ENCODE assay signal across 9 mouse cellular contexts in the genomic region with DNA sequence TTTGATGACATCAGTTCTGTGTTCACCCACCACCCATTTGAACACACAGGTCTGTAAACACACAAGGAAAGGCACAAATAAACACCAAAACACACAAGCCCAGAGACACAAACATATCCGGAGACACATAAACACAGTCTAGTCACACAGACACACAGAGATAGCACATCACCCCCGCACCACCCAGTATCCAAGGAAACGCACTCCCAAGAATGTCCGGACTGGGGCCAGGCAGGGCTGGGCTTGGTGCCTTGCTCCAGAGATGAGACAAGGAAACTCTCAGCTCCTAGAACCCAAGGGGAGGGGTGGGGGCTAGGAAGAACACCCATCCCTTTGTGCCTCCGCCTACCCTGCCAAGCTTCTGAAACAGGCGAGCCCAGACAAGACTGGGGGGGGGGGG. TPM values are rescaled to one million over a fixed set of nuclear protein-coding genes. Genes with fewer than 3 reads are reported as not detected.
DNase-seq lines count a peak whose midpoint lies in the region; ATAC-seq and TF ChIP-seq lines count a peak whose summit lies in the region.
"Had no signal": no experiment of that assay in that cellular context is flagged by ENCODE, and none has a peak within 500 bp of the region (broad histone marks: within the 10 kb centered on the region; RNA-seq: fewer than 3 reads in every experiment).

No protein-coding gene starts in this region.

- no peaks in the 10 kb centered on the region for H3K9me3 ChIP-seq in embryonic facial prominence, embryonic 14.5 days (ENCODE audit: control insufficient read depth, low read length)
- H3K9me3 ChIP-seq in heart, embryonic 15.5 days (replicated peaks), result no peaks in the 10 kb centered on the region

- no peak for TF ChIP-seq CTCF in left cerebral cortex, adult 2 months (IDR thresholded peaks at IDR 0.05)

- H3K4me1 ChIP-seq in embryonic facial prominence, embryonic 14.5 days (ENCODE audit: control insufficient read depth, insufficient read depth, low read length), result peaks cover 42% of the 10 kb centered on the region
- peaks cover 70% of the 10 kb centered on the region for H3K4me1 ChIP-seq in heart, embryonic 15.5 days (replicated peaks)

- no peaks in the 10 kb centered on the region for H3K27me3 ChIP-seq in embryonic facial prominence, embryonic 14.5 days (replicated peaks; ENCODE audit: control insufficient read depth, insufficient read depth, low read length)
- H3K27me3 ChIP-seq in heart, embryonic 15.5 days, result no peaks in the 10 kb centered on the region

- no peak overlapping the region for H3K4me3 ChIP-seq in left cerebral cortex, adult 2 months
- no peak overlapping the region for H3K4me3 ChIP-seq in embryonic facial prominence, embryonic 14.5 days (ENCODE audit: low read depth, low read length)
- no peak overlapping the region for H3K4me3 ChIP-seq in heart, embryonic 15.5 days

- WGBS in embryonic facial prominence, embryonic 14.5 days, result 51% methylated on average over 6 of the region's 6 CpGs
- WGBS in heart, embryonic 15.5 days, result 55% methylated on average over 6 of the region's 6 CpGs

- H3K36me3 ChIP-seq in embryonic facial prominence, embryonic 14.5 days (ENCODE audit: control insufficient read depth, insufficient read depth, low read length), result peaks cover 16% of the 10 kb centered on the region
- no peaks in the 10 kb centered on the region for H3K36me3 ChIP-seq in heart, embryonic 15.5 days

- no peak for ATAC-seq in embryonic facial prominence, embryonic 14.5 days (ENCODE audit: low read depth)
- ATAC-seq in heart, embryonic 15.5 days (replicated peaks; ENCODE audit: insufficient number of reproducible peaks, insufficient read depth, low FRiP score, low read depth), result no peak
- no peak for ATAC-seq in monocyte, adult 5-6 weeks (replicated peaks; ENCODE audit: insufficient number of reproducible peaks, low FRiP score, low TSS enrichment, poor library complexity, severe bottlenecking)

- no peak for DNase-seq in left cerebral cortex, adult 2 months (ENCODE audit: extremely low spot score in 1 of 2, low spot score in 2 of 2)
- no peak for DNase-seq in left cerebral cortex, adult 11 months (ENCODE audit: low spot score)
- peak; percentile 62 for DNase-seq in embryonic facial prominence, embryonic 14.5 days (ENCODE audit: low spot score)
- DNase-seq in left cerebral cortex, postnatal 4 days, result peak; percentile 63
- peak; percentile 76 to 82 for DNase-seq in right cerebral cortex, postnatal 10 days (ENCODE audit: low spot score in 2 of 2)

- peak overlapping the region; percentile 3 for H3K27ac ChIP-seq in left cerebral cortex, adult 2 months
- H3K27ac ChIP-seq in embryonic facial prominence, embryonic 14.5 days (replicated peaks; ENCODE audit: low read depth, low read length), result peak overlapping the region; percentile 84
- peak overlapping the region; percentile 59 for H3K27ac ChIP-seq in heart, embryonic 15.5 days

- no peak overlapping the region for H3K4me2 ChIP-seq in embryonic facial prominence, embryonic 14.5 days (ENCODE audit: low read depth, low read length)
- H3K4me2 ChIP-seq in heart, embryonic 15.5 days, result no peak overlapping the region

- intact Hi-C loops in left cerebral cortex, adult 2 months (cut with DNase I), result no loop called here
- intact Hi-C loops in left cerebral cortex, postnatal 4 days (cut with DNase I), result no loop called here

- H3K9ac ChIP-seq in embryonic facial prominence, embryonic 14.5 days (ENCODE audit: low read depth, low read length), result no peak overlapping the region
- no peak overlapping the region for H3K9ac ChIP-seq in heart, embryonic 15.5 days

RNA-seq across cellular contexts. Expression of gene Phldb1, which starts 10.8 kb away (rescaled TPM):
- total RNA-seq in left cerebral cortex, adult 2 months (2021), result 10 to 100 TPM; 62.0 to 75.6 TPM
- polyA plus RNA-seq in embryonic facial prominence, embryonic 14.5 days (2014; fragmentation: Nextera tagmentation; extraction: Ambion mirVana), result 40.3 and 40.9 TPM in 2 replicates
- polyA plus RNA-seq in heart, embryonic 15.5 days (2015; fragmentation: Nextera tagmentation; extraction: Ambion mirVana), result 23.7 and 31.3 TPM in 2 replicates
- 100 to 1,000 TPM; 132 to 141 TPM for total RNA-seq in left cerebral cortex, postnatal 4 days (2021)
- total RNA-seq in monocyte, adult 5-6 weeks (2017), result 2.1 to 4.3 TPM (median 3.1 TPM) in 3 replicates

RNA-seq across cellular contexts. Expression of gene Arcn1, which starts 43.4 kb away (rescaled TPM):
- 100 to 1,000 TPM in 1 of 2 experiments, 10 to 100 TPM in 1; 78.3 to 102 TPM for total RNA-seq in left cerebral cortex, adult 2 months (2021)
- polyA plus RNA-seq in embryonic facial prominence, embryonic 14.5 days (2014; fragmentation: Nextera tagmentation; extraction: Ambion mirVana), result 220 and 226 TPM in 2 replicates
- 106 and 125 TPM in 2 replicates for polyA plus RNA-seq in heart, embryonic 15.5 days (2015; fragmentation: Nextera tagmentation; extraction: Ambion mirVana)
- 100 to 1,000 TPM; 116 to 122 TPM for total RNA-seq in left cerebral cortex, postnatal 4 days (2021)
- 156 to 231 TPM (median 178 TPM) in 3 replicates for total RNA-seq in monocyte, adult 5-6 weeks (2017)

RNA-seq across cellular contexts. Expression of gene Ift46, which starts 43.5 kb away (rescaled TPM):
- total RNA-seq in left cerebral cortex, adult 2 months (2021), result 10 to 100 TPM; 60.7 to 67.5 TPM
- 101 and 121 TPM in 2 replicates for polyA plus RNA-seq in embryonic facial prominence, embryonic 14.5 days (2014; fragmentation: Nextera tagmentation; extraction: Ambion mirVana)
- 54.3 and 66.6 TPM in 2 replicates for polyA plus RNA-seq in heart, embryonic 15.5 days (2015; fragmentation: Nextera tagmentation; extraction: Ambion mirVana)
- total RNA-seq in left cerebral cortex, postnatal 4 days (2021), result 100 to 1,000 TPM; 111 to 114 TPM
- total RNA-seq in monocyte, adult 5-6 weeks (2017), result 20.1 to 53.5 TPM (median 37.4 TPM) in 3 replicates

RNA-seq across cellular contexts. Expression of gene Treh, which starts 51.2 kb away (rescaled TPM):
- total RNA-seq in left cerebral cortex, adult 2 months (2021), result under 1 TPM in 1 of 2 experiments, not detected in 1; 0.16 TPM
- not detected in 2 replicates for polyA plus RNA-seq in embryonic facial prominence, embryonic 14.5 days (2014; fragmentation: Nextera tagmentation; extraction: Ambion mirVana)
- polyA plus RNA-seq in heart, embryonic 15.5 days (2015; fragmentation: Nextera tagmentation; extraction: Ambion mirVana), result not detected in 2 replicates
- total RNA-seq in left cerebral cortex, postnatal 4 days (2021), result not detected
- not detected in 3 replicates for total RNA-seq in monocyte, adult 5-6 weeks (2017)
- total RNA-seq: gastrocnemius, postnatal 4 days had no signal
- polyA plus RNA-seq: liver, embryonic 16.5 days had no signal

Comparison
In these comparisons a context has a peak if more than half of its experiments do, and no peak if none do; other contexts are left out.
1. DNase-seq: peak in embryonic facial prominence, embryonic 14.5 days (single experiment), left cerebral cortex, postnatal 4 days (single experiment) and right cerebral cortex, postnatal 10 days (2 of 2); none in left cerebral cortex, adult 2 months (0 of 2) and left cerebral cortex, adult 11 months (single experiment).
2. H3K27ac ChIP-seq: peak in every context shown above with its lines; median percentile 84 in embryonic facial prominence, embryonic 14.5 days; 59 in heart, embryonic 15.5 days; 3 in left cerebral cortex, adult 2 months.
3. RNA of gene Phldb1, which starts 10.8 kb away (total RNA-seq): 132 to 141 TPM in left cerebral cortex, postnatal 4 days and 62.0 to 75.6 TPM in left cerebral cortex, adult 2 months; 2.1 to 4.3 TPM in monocyte, adult 5-6 weeks; every median in the first group is over 10 times any median in the second.